Mouse (Mus musculus) embryonic facial prominence, embryonic 10.5 days (tissue): Measurements from ENCODE around the gene Gm9821. TPM values are rescaled to one million over a fixed set of nuclear protein-coding genes. Genes with fewer than 3 reads are reported as not detected.

Experiments used
- DNase-seq: peaks from one replicate; pipeline ENCODE4 v3.0.0-alpha.2; 2017; ENCODE audit warnings: low spot score
- H3K27ac ChIP-seq: fragments of 300-500 bp; sonication (generic); replicated peaks from 2 replicates; pipeline ENCODE4 v1.5.1; 2016; ENCODE audit warnings: mild to moderate bottlenecking
- H3K27me3 ChIP-seq: fragments of 300-500 bp; sonication (generic); replicated peaks from 2 replicates; pipeline ENCODE4 v1.6.1; 2016; ENCODE audit warnings: low read depth, mild to moderate bottlenecking; ENCODE audit not compliant: poor library complexity, severe bottlenecking
- H3K36me3 ChIP-seq: fragments of 300-500 bp; sonication (generic); replicated peaks from 2 replicates; pipeline ENCODE4 v1.6.1; 2016; ENCODE audit warnings: mild to moderate bottlenecking, moderate library complexity
- H3K4me1 ChIP-seq: fragments of 300-500 bp; sonication (generic); 2 replicates; pipeline ENCODE4 v1.6.1; 2016
- H3K4me3 ChIP-seq: fragments of 300-500 bp; sonication (generic); 2 replicates; pipeline ENCODE4 v1.5.1; 2016; ENCODE audit warnings: mild to moderate bottlenecking, moderate library complexity
- H3K9me3 ChIP-seq: fragments of 300-500 bp; sonication (generic); 2 replicates; pipeline ENCODE4 v1.6.1; 2016; ENCODE audit warnings: mild to moderate bottlenecking
- WGBS: fragments of 180-500 bp; shearing (Covaris S2); methylation state at CpG from one replicate; pipeline ENCODE4 v1.1.7; 2016; 5-methylcytosine and 5-hydroxymethylcytosine counted together
- polyA plus RNA-seq: library from polyadenylated mRNA; unstranded; fragments of >200 nt; fragmentation: Nextera tagmentation; extraction: Ambion mirVana; gene quantifications from 2 replicates; pipeline ENCODE4 v1.2.1, GENCODE M21; 2016

Gene Gm9821
- polyA plus RNA-seq, 1 experiment from 2014 or later, result 0.41 TPM

DNA sequence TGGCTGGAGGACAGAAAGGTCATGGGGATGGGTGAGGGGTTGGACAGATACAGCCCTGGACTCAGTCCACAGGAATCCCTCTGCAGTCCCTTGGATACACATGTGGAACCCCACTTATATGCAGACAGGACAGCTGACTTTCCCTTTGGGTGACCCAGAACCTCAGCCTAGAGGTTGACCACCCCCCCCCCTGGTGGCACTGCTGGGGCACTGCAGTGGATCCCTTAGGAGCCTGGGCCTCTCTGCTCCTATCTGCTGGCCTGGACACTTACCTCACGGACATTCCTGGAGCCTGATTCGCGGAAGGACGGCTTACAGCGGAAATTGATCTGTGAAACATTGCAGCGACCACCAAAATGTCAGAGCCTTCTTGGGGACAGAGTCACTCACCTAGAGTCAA, 3.1 kb upstream of the Gm9821 start:
- DNase-seq, result no peak
- H3K4me3 ChIP-seq, result no peak overlapping the region
- H3K36me3 ChIP-seq, result peaks cover 69% of the 10 kb centered on the region
- no peaks in the 10 kb centered on the region for H3K27me3 ChIP-seq
- no peaks in the 10 kb centered on the region for H3K9me3 ChIP-seq
- no peak overlapping the region for H3K27ac ChIP-seq
- H3K4me1 ChIP-seq, result peaks cover 33% of the 10 kb centered on the region
- 77% methylated on average over 6 of the region's 6 CpGs for WGBS

- Histone ChIP-seq H3K4me1 (peaks cover 53% of the 10 kb centered on the region), H3K27me3 (no peaks in the 10 kb centered on the region), H3K4me3 (peak overlapping the region; percentile 21; the same call in 1 of the 2 replicates), H3K36me3 (peaks cover 49% of the 10 kb centered on the region), H3K9me3 (no peaks in the 10 kb centered on the region), H3K27ac (peak overlapping the region; percentile 65)
- 47% methylated on average over 13 of the region's 13 CpGs for WGBS
- peak; percentile 87 for DNase-seq
These were observed 1.1 kb upstream of the Gm9821 start for GRCm38 (mm10) chr2:91944170-91944950.

- H3K4me1 ChIP-seq, result peaks cover 66% of the 10 kb centered on the region
- peaks cover 26% of the 10 kb centered on the region for H3K36me3 ChIP-seq
- no peak for DNase-seq
- 81% methylated on average over 6 of the region's 6 CpGs for WGBS
- peak overlapping the region; percentile 81 for H3K27ac ChIP-seq
- H3K27me3 ChIP-seq, result no peaks in the 10 kb centered on the region
- no peaks in the 10 kb centered on the region for H3K9me3 ChIP-seq
- 0 out of 2 replicates have a peak overlapping the region, but pooled peaks have one; percentile 11 for H3K4me3 ChIP-seq
These were observed 1.3 kb downstream of the Gm9821 start for GRCm38 (mm10) chr2:91946836-91947235.

- H3K36me3 ChIP-seq, result peaks cover 18% of the 10 kb centered on the region
- H3K4me1 ChIP-seq, result peaks cover 66% of the 10 kb centered on the region
- peak overlapping the region; percentile 11; the same call in 1 of the 2 replicates for H3K4me3 ChIP-seq
- H3K27ac ChIP-seq, result peak overlapping the region; percentile 81
- H3K9me3 ChIP-seq, result no peaks in the 10 kb centered on the region
- WGBS, result 53% methylated on average over 11 of the region's 11 CpGs
- no peak for DNase-seq
- no peaks in the 10 kb centered on the region for H3K27me3 ChIP-seq
These were observed 2.1 kb downstream of the Gm9821 start for GRCm38 (mm10) chr2:91947397-91948150.

- Histone ChIP-seq H3K4me3 (no peak overlapping the region), H3K36me3 (peaks cover 17% of the 10 kb centered on the region), H3K27ac (peak overlapping the region; percentile 81), H3K9me3 (no peaks in the 10 kb centered on the region), H3K4me1 (peaks cover 67% of the 10 kb centered on the region), H3K27me3 (no peaks in the 10 kb centered on the region)
- DNase-seq, result no peak
- 74% methylated on average over 6 of the region's 6 CpGs for WGBS
These were observed 2.6 kb downstream of the Gm9821 start for GRCm38 (mm10) chr2:91948151-91948509.

DNA sequence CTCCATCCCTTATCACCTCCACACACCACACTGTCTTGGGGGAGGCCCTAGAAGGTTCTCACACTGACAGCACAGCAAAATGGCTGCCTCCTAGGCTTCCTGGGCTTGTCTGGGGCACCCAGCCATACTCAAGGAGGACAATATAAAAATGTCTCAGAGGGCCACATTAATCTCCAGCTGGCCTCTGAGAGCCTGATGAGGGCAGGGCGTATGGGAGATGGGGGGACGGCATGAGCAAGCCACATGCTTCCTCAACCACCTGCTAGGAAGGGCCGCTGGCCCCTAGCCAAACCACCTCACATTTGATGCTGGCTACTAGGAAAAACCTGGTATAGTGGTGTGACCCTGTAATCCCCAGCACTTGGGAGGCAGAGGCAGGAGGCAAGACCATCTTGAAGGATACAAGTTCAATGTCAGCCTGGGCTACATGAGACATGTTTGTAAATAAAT, 3.3 kb downstream of the Gm9821 start:
- Histone ChIP-seq H3K4me1 (peaks cover 74% of the 10 kb centered on the region), H3K27ac (peak overlapping the region; percentile 81)

GRCm38 (mm10) chr2:91949411-91950274, 4.1 kb downstream of the Gm9821 start:
- Histone ChIP-seq H3K4me3 (peak overlapping the region; percentile 41), H3K27ac (peak overlapping the region; percentile 81), H3K9me3 (no peaks in the 10 kb centered on the region), H3K36me3 (peaks cover 12% of the 10 kb centered on the region), H3K4me1 (peaks cover 75% of the 10 kb centered on the region), H3K27me3 (no peaks in the 10 kb centered on the region)
- 71% methylated on average over 17 of the region's 17 CpGs for WGBS
- DNase-seq, result no peak

More for the DNA sequence above, 3.3 kb downstream of the Gm9821 start:
- DNase-seq, result no peak
- Histone ChIP-seq H3K36me3 (peaks cover 13% of the 10 kb centered on the region), H3K4me3 (no peak overlapping the region), H3K27me3 (no peaks in the 10 kb centered on the region), H3K9me3 (no peaks in the 10 kb centered on the region)
- 82% methylated on average over 3 of the region's 3 CpGs for WGBS

- DNase-seq, result peak; percentile 78
- no peaks in the 10 kb centered on the region for H3K9me3 ChIP-seq
- H3K36me3 ChIP-seq, result peaks cover 3% of the 10 kb centered on the region
- no peaks in the 10 kb centered on the region for H3K27me3 ChIP-seq
- 20% methylated on average over 15 of the region's 15 CpGs for WGBS
- H3K4me3 ChIP-seq, result peak overlapping the region; percentile 41
- H3K27ac ChIP-seq, result peak overlapping the region; percentile 81
- H3K4me1 ChIP-seq, result peaks cover 72% of the 10 kb centered on the region
These were observed 5.0 kb downstream of the Gm9821 start for GRCm38 (mm10) chr2:91950275-91951085.

DNA sequence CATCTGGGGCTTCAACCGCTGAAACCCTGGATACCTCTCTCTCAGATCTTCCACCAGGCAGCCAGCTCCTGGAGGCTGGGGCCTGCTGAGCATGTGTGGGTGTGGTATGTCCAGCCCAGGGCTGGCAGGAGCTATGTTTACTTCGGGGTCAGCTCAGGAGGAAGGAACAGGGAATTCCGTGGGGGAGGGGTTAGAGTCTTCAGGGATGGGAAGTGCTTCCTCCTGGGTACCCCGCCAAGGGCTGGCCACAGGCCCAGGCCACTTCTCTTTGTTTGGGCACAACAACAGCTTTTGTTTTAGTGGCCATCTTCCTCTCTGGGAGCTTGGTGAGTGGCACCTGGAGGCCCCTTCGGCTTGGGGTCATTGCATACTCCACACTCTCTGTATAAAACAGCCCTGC, 8.3 kb downstream of the Gm9821 start:
- peaks cover 16% of the 10 kb centered on the region for H3K36me3 ChIP-seq
- H3K4me1 ChIP-seq, result peaks cover 56% of the 10 kb centered on the region
- H3K4me3 ChIP-seq, result no peak overlapping the region
- no peak for DNase-seq
- WGBS, result 17% methylated on average over 5 of the region's 5 CpGs
- H3K27ac ChIP-seq, result peak overlapping the region; percentile 62
- H3K27me3 ChIP-seq, result no peaks in the 10 kb centered on the region
- no peaks in the 10 kb centered on the region for H3K9me3 ChIP-seq

DNA sequence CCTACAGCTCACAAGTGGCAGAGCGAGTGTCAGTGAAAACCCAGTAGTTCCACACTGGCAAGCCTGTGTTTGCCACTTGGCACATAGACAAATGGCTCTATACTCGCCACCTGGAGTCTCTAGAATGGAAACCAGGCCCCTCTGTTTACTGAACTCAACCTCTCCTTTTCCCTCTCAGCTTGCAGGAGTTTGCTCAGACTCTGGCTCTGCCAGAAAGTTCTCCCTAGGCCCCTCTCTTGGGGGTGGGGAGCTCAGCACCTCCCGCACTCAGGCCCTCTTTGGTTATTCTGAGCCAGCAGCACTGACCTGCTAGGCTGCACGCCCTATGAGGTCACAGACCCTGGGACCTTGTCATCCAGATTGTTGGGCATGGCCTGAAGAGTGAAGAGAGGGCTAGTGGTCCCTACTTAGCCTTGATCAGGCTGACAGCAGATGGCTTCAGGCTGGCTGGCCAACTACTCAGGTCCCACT, 9.7 kb downstream of the Gm9821 start:
- Histone ChIP-seq H3K27me3 (no peaks in the 10 kb centered on the region), H3K27ac (0 out of 2 replicates have a peak overlapping the region, but pooled peaks have one; percentile 25), H3K4me3 (no peak overlapping the region), H3K36me3 (peaks cover 23% of the 10 kb centered on the region), H3K4me1 (peaks cover 56% of the 10 kb centered on the region), H3K9me3 (no peaks in the 10 kb centered on the region)
- no peak for DNase-seq
- 90% methylated on average over 4 of the region's 4 CpGs for WGBS

- H3K27ac ChIP-seq, result no peak overlapping the region
- 81% methylated on average over 6 of the region's 6 CpGs for WGBS
- no peak overlapping the region for H3K4me3 ChIP-seq
- peaks cover 29% of the 10 kb centered on the region for H3K36me3 ChIP-seq
- no peak for DNase-seq
- peaks cover 54% of the 10 kb centered on the region for H3K4me1 ChIP-seq
- no peaks in the 10 kb centered on the region for H3K9me3 ChIP-seq
- no peaks in the 10 kb centered on the region for H3K27me3 ChIP-seq
These were observed 10.4 kb downstream of the Gm9821 start for GRCm38 (mm10) chr2:91955875-91956274.
